Mouse (Mus musculus): Measurements from ENCODE around the gene Oas1g.
"Not testable (repeated sequence)": the region's sequence is repeated elsewhere in the genome, so short reads cannot be mapped to it uniquely, and the experiment has no call there.

DNA sequence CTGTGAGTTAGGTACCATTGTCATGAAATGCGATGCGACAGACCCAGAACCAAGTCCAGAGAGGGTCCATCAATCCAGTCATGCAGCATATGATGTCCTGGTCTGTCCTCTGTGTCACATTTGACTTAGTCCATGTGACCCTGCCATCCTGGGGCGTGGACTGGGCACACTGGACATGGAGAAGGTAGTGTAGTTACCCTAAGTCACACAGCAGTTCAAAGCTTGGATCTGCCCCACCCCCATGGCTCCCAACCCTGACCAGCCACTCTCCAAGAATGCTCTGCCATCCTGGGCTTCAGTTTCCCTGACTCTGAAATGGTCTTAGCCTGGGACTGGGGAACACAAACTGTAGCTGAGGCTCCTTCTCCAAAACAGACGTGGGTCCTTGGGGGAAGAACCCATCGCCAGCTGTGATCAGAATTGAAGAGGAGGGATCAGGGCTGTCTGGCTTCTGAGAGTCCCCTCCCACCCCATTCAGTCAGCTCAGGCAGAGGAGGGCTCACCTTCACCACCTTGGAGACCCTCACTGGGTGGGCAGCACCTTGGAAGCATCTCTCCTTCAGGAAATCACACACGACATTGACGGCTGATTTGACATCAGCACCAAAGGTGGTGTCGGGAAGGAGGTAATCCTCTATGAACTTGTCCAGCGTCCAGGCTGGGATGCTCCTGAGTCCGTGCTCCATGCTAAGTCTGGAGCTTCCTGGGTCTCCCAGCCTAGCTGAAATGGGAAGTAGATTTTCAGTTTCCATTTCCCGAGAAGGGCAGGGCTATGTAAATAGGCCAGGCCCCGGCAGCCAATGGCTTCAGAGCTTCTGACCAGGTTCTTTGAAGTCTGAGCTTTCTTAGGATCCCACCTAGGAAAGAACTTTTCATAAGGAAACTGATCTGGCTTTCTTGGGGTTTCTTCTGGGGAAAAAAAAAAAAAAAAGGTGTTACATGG lies 19.6 kb upstream of the Oas1g start, which contains the start of gene Oas1a:
- TF ChIP-seq CTCF (IDR thresholded peaks at IDR 0.05; ENCODE audit: extremely low read depth, insufficient read depth, insufficient read length, insufficient replicate concordance); POLR2A (IDR thresholded peaks at IDR 0.05; ENCODE audit: low read depth, low read length): not testable (repeated sequence)

Measured in spleen, adult 2 months (tissue).